Mouse (Mus musculus): Measurements from ENCODE around the gene Nmt2. TPM values are rescaled to one million over a fixed set of nuclear protein-coding genes. Genes with fewer than 3 reads are reported as not detected.

Gene Nmt2
- polyA plus RNA-seq (2014; fragmentation: Nextera tagmentation; extraction: Ambion mirVana) = 65.3 TPM in 2 replicates

DNA sequence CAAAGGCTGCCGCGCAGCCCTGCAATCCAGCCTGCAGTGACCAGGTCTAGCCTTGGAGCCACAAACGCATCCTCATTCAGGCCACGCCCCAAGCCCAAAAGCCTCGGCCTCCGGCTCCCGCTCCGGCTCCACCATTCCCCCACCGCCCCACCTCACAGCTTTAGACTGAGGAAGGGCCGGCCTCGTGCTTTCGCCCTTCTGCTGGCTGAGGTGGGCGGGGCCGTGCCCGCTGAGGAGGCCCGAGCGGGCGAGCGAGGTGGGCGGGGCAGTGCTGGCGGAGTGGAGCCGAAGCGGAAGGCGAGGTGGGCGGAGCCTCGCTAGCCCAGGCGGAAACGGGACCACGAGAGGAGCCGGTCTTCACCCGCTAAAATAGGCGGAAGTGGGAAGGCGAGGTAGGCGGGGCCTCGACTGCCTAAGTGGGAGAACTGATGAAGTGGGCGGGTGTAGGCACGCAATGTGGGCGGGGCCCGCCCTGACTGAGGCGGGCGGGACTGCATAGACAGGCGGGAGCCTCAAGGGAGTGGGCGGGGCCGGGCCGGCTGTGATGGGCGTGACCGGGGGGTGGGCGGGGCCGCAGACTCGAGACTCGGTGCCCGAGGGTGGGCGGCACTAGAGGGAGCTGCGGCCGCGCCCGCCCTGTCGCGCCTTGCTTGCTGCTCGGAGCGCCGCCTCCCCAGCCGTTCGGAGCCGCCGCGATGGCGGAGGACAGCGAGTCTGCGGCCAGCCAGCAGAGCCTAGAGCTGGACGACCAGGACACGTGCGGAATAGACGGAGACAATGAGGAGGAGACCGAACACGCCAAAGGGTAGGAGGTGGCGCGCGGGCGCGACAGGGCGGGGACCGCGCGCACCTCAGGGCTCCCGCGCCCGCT, at the start of gene Nmt2:
Nmt2 (plus strand) TSS at position 611 of the 871 bp plus-strand sequence.
- ATAC-seq (replicated peaks; ENCODE audit: low FRiP score) (peak; percentile 95), DNase-seq (ENCODE audit: low spot score) (peak; percentile 100)
- Histone ChIP-seq H3K4me1 (replicated peaks; ENCODE audit: control insufficient read depth, insufficient read depth, low read length) (peaks cover 4% of the 10 kb centered on the region; the same call in 1 of the 2 replicates), H3K36me3 (ENCODE audit: control insufficient read depth, insufficient read depth, low read length) (no peaks in the 10 kb centered on the region), H3K9me3 (ENCODE audit: control insufficient read depth, low read length) (no peaks in the 10 kb centered on the region), H3K4me3 (ENCODE audit: low read depth, low read length) (peak within 1 kb of the TSS; percentile 78), H3K4me2 (ENCODE audit: low read depth, low read length, severe bottlenecking) (peak within 1 kb of the TSS; percentile 85), H3K27me3 (ENCODE audit: control insufficient read depth, insufficient read depth, low read length) (no peaks in the 10 kb centered on the region), H3K9ac (ENCODE audit: low read length) (peak within 1 kb of the TSS; percentile 80), H3K27ac (ENCODE audit: low read depth, low read length) (peak within 1 kb of the TSS; percentile 74)
- under 1% methylated on average over 76 of the region's 88 CpGs for WGBS

DNA sequence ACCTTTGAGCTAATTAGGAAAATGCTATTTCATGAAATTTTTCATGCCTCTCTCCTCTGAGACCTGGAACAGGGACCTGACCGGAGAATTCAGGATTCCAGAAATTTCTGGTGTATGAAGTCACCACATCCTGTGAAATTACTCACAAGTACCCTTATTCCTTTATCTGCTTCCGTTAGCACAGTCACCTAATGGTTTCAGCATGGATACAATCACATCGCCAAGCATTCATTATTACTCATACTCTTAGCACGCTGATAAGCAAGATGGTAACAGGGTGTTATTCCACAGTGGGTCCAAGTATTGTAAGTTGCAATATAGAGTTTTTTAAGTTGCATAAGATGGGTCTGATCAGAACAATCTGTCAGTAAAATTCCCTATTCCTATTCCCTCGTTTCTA, 44.8 kb upstream of the Nmt2 start:
- no peaks in the 10 kb centered on the region for H3K27me3 ChIP-seq (ENCODE audit: control insufficient read depth, insufficient read depth, low read length)
- DNase-seq (ENCODE audit: low spot score) = no peak
- no peak for ATAC-seq (replicated peaks; ENCODE audit: low FRiP score)
- no peak overlapping the region for H3K27ac ChIP-seq (ENCODE audit: low read depth, low read length)
- H3K4me1 ChIP-seq (replicated peaks; ENCODE audit: control insufficient read depth, insufficient read depth, low read length) = no peaks in the 10 kb centered on the region
- 86% methylated on average over 5 of the region's 5 CpGs for WGBS
- H3K9ac ChIP-seq (ENCODE audit: low read length) = no peak overlapping the region
- H3K9me3 ChIP-seq (ENCODE audit: control insufficient read depth, low read length) = no peaks in the 10 kb centered on the region
- H3K36me3 ChIP-seq (ENCODE audit: control insufficient read depth, insufficient read depth, low read length) = no peaks in the 10 kb centered on the region
- H3K4me3 ChIP-seq (ENCODE audit: low read depth, low read length) = no peak overlapping the region
- H3K4me2 ChIP-seq (ENCODE audit: low read depth, low read length, severe bottlenecking) = no peak overlapping the region

- Histone ChIP-seq H3K4me1 (replicated peaks; ENCODE audit: control insufficient read depth, insufficient read depth, low read length) (no peaks in the 10 kb centered on the region), H3K9ac (ENCODE audit: low read length) (no peak overlapping the region), H3K36me3 (ENCODE audit: control insufficient read depth, insufficient read depth, low read length) (no peaks in the 10 kb centered on the region), H3K4me3 (ENCODE audit: low read depth, low read length) (no peak overlapping the region), H3K27me3 (ENCODE audit: control insufficient read depth, insufficient read depth, low read length) (no peaks in the 10 kb centered on the region), H3K4me2 (ENCODE audit: low read depth, low read length, severe bottlenecking) (no peak overlapping the region), H3K27ac (ENCODE audit: low read depth, low read length) (no peak overlapping the region), H3K9me3 (ENCODE audit: control insufficient read depth, low read length) (no peaks in the 10 kb centered on the region)
- DNase-seq (ENCODE audit: low spot score) (no peak), ATAC-seq (replicated peaks; ENCODE audit: low FRiP score) (no peak)
- WGBS = 77% methylated on average over 3 of the region's 3 CpGs
Measured at GRCm38 (mm10) chr2:3244251-3244650, 39.8 kb upstream of the Nmt2 start.

- WGBS = 80% methylated on average over 2 of the region's 2 CpGs
Measured at GRCm38 (mm10) chr2:3251309-3251708, 32.7 kb upstream of the Nmt2 start.

GRCm38 (mm10) chr2:3266466-3266865, 17.5 kb upstream of the Nmt2 start:
- Histone ChIP-seq H3K9ac (ENCODE audit: low read length) (no peak overlapping the region), H3K4me1 (replicated peaks; ENCODE audit: control insufficient read depth, insufficient read depth, low read length) (no peaks in the 10 kb centered on the region), H3K4me2 (ENCODE audit: low read depth, low read length, severe bottlenecking) (no peak overlapping the region), H3K36me3 (ENCODE audit: control insufficient read depth, insufficient read depth, low read length) (no peaks in the 10 kb centered on the region), H3K27me3 (ENCODE audit: control insufficient read depth, insufficient read depth, low read length) (no peaks in the 10 kb centered on the region), H3K9me3 (ENCODE audit: control insufficient read depth, low read length) (no peaks in the 10 kb centered on the region), H3K4me3 (ENCODE audit: low read depth, low read length) (no peak overlapping the region), H3K27ac (ENCODE audit: low read depth, low read length) (no peak overlapping the region)
- DNase-seq (ENCODE audit: low spot score) = no peak
- no peak for ATAC-seq (replicated peaks; ENCODE audit: low FRiP score)
- 86% methylated on average over 3 of the region's 3 CpGs for WGBS

More at GRCm38 (mm10) chr2:3251309-3251708, 32.7 kb upstream of the Nmt2 start:
- Histone ChIP-seq H3K27me3 (ENCODE audit: control insufficient read depth, insufficient read depth, low read length) (no peaks in the 10 kb centered on the region), H3K27ac (ENCODE audit: low read depth, low read length) (no peak overlapping the region), H3K4me1 (replicated peaks; ENCODE audit: control insufficient read depth, insufficient read depth, low read length) (no peaks in the 10 kb centered on the region), H3K36me3 (ENCODE audit: control insufficient read depth, insufficient read depth, low read length) (no peaks in the 10 kb centered on the region), H3K9me3 (ENCODE audit: control insufficient read depth, low read length) (no peaks in the 10 kb centered on the region), H3K4me2 (ENCODE audit: low read depth, low read length, severe bottlenecking) (no peak overlapping the region), H3K4me3 (ENCODE audit: low read depth, low read length) (no peak overlapping the region), H3K9ac (ENCODE audit: low read length) (no peak overlapping the region)
- DNase-seq (ENCODE audit: low spot score) (no peak), ATAC-seq (replicated peaks; ENCODE audit: low FRiP score) (no peak)

GRCm38 (mm10) chr2:3267879-3268278, 16.1 kb upstream of the Nmt2 start:
- Histone ChIP-seq H3K4me1 (replicated peaks; ENCODE audit: control insufficient read depth, insufficient read depth, low read length) (no peaks in the 10 kb centered on the region), H3K27ac (ENCODE audit: low read depth, low read length) (no peak overlapping the region), H3K36me3 (ENCODE audit: control insufficient read depth, insufficient read depth, low read length) (no peaks in the 10 kb centered on the region), H3K9me3 (ENCODE audit: control insufficient read depth, low read length) (no peaks in the 10 kb centered on the region), H3K9ac (ENCODE audit: low read length) (no peak overlapping the region), H3K27me3 (ENCODE audit: control insufficient read depth, insufficient read depth, low read length) (no peaks in the 10 kb centered on the region), H3K4me2 (ENCODE audit: low read depth, low read length, severe bottlenecking) (no peak overlapping the region), H3K4me3 (ENCODE audit: low read depth, low read length) (no peak overlapping the region)
- WGBS = 25% methylated on average over 3 of the region's 3 CpGs
- DNase-seq (ENCODE audit: low spot score) (no peak), ATAC-seq (replicated peaks; ENCODE audit: low FRiP score) (no peak)

DNA sequence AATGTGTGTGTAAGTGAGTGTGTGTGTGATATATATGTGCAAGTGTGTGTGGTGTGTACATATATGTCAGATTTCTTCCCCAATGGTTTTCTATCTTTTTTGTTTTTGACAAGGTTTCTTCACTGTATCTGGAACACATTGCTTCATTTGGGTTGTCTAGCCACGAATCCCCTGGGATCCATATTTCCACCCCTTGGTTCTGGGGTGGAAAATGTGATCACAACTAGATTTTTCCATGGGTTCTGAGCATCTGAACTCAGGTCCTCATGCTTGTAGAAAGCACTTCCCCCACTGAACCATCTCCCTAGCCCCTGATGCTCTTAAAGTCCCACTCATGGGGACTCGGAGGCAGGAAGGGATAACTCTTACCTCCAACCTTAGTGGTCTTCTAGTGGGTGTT, 10.7 kb upstream of the Nmt2 start:
- no peak for ATAC-seq (replicated peaks; ENCODE audit: low FRiP score)
- Histone ChIP-seq H3K27ac (ENCODE audit: low read depth, low read length) (no peak overlapping the region), H3K4me3 (ENCODE audit: low read depth, low read length) (no peak overlapping the region), H3K9ac (ENCODE audit: low read length) (no peak overlapping the region), H3K4me2 (ENCODE audit: low read depth, low read length, severe bottlenecking) (no peak overlapping the region), H3K27me3 (ENCODE audit: control insufficient read depth, insufficient read depth, low read length) (no peaks in the 10 kb centered on the region), H3K4me1 (replicated peaks; ENCODE audit: control insufficient read depth, insufficient read depth, low read length) (no peaks in the 10 kb centered on the region), H3K9me3 (ENCODE audit: control insufficient read depth, low read length) (no peaks in the 10 kb centered on the region), H3K36me3 (ENCODE audit: control insufficient read depth, insufficient read depth, low read length) (no peaks in the 10 kb centered on the region)
- no peak for DNase-seq (ENCODE audit: low spot score)
- 84% methylated on average over 2 of the region's 2 CpGs for WGBS

DNA sequence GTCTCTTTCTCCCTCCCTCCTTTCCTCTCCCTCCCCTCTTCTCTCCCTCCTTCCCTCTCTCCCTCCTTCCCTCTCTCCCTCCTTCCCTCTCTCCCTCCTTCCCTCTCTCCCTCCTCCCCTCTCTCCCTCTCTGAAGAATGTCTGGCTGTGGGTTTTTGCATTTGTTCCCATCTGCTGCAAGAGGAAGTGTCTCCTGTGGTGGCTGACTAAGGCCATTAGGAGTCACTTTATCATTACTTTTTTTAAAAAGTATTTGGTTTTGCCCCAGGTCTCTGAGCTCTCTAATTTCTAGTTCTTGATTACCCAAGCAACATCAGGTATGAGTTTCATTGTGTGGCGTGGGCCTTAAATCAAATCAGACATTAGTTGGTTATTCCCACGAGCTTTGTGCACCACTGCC, 7.9 kb upstream of the Nmt2 start:
- ATAC-seq (replicated peaks; ENCODE audit: low FRiP score) (no peak), DNase-seq (ENCODE audit: low spot score) (no peak)
- WGBS = 81% methylated on average over 2 of the region's 2 CpGs
- Histone ChIP-seq H3K4me2 (ENCODE audit: low read depth, low read length, severe bottlenecking) (no peak overlapping the region), H3K36me3 (ENCODE audit: control insufficient read depth, insufficient read depth, low read length) (no peaks in the 10 kb centered on the region), H3K9ac (ENCODE audit: low read length) (no peak overlapping the region), H3K27me3 (ENCODE audit: control insufficient read depth, insufficient read depth, low read length) (no peaks in the 10 kb centered on the region), H3K4me3 (ENCODE audit: low read depth, low read length) (no peak overlapping the region), H3K9me3 (ENCODE audit: control insufficient read depth, low read length) (no peaks in the 10 kb centered on the region), H3K27ac (ENCODE audit: low read depth, low read length) (no peak overlapping the region), H3K4me1 (replicated peaks; ENCODE audit: control insufficient read depth, insufficient read depth, low read length) (no peaks in the 10 kb centered on the region)

- WGBS = 86% methylated on average over 7 of the region's 7 CpGs
- H3K9ac ChIP-seq (ENCODE audit: low read length) = no peak overlapping the region
- no peak for ATAC-seq (replicated peaks; ENCODE audit: low FRiP score)
- no peak overlapping the region for H3K27ac ChIP-seq (ENCODE audit: low read depth, low read length)
- H3K9me3 ChIP-seq (ENCODE audit: control insufficient read depth, low read length) = no peaks in the 10 kb centered on the region
- H3K36me3 ChIP-seq (ENCODE audit: control insufficient read depth, insufficient read depth, low read length) = no peaks in the 10 kb centered on the region
- no peak for DNase-seq (ENCODE audit: low spot score)
- no peak overlapping the region for H3K4me3 ChIP-seq (ENCODE audit: low read depth, low read length)
- no peaks in the 10 kb centered on the region for H3K27me3 ChIP-seq (ENCODE audit: control insufficient read depth, insufficient read depth, low read length)
- H3K4me2 ChIP-seq (ENCODE audit: low read depth, low read length, severe bottlenecking) = no peak overlapping the region
- no peaks in the 10 kb centered on the region for H3K4me1 ChIP-seq (replicated peaks; ENCODE audit: control insufficient read depth, insufficient read depth, low read length)
Measured at GRCm38 (mm10) chr2:3277502-3277901, 6.5 kb upstream of the Nmt2 start.

Data from forebrain, embryonic 11.5 days (tissue).